In the genomic region with DNA sequence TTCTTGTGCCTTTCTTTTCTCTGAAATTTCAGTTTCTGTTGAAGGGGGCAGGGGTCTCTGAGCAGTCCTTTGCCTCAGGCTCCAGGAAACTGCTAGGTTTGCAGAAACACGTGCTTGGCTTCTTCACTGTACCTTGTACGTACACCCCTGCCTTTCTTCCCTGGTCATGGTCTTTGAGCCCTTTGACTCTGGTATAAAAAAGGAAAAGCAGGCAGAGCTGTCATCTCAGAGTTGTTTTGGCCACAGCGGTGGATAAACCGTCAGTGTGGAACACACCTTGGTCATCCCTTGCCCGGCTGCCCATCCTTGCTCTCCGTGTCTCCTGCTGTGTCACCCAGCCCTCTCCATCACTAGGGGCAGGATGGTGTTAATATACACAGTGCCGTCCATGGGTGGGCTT, we compare ENCODE assay signal across 22 mouse cellular contexts.
"Had no signal": no experiment of that assay in that cellular context is flagged by ENCODE, and none has a peak within 500 bp of the region (broad histone marks: within the 10 kb centered on the region; RNA-seq: fewer than 3 reads in every experiment).

No protein-coding gene starts in this region.

- H3K9ac ChIP-seq: forebrain, embryonic 15.5 days; forebrain, postnatal 0 days; heart, embryonic 13.5 days; heart, embryonic 15.5 days; hindbrain, embryonic 13.5 days; hindbrain, embryonic 15.5 days; limb, embryonic 13.5 days; limb, embryonic 15.5 days; liver, embryonic 12.5 days; liver, embryonic 14.5 days had no signal

- H3K36me3 ChIP-seq: forebrain, embryonic 15.5 days; heart, embryonic 13.5 days; heart, embryonic 15.5 days; hindbrain, embryonic 13.5 days; hindbrain, embryonic 15.5 days; limb, embryonic 13.5 days; limb, embryonic 15.5 days; liver, embryonic 12.5 days had no signal

- H3K4me2 ChIP-seq: forebrain, embryonic 15.5 days; heart, embryonic 11.5 days; heart, embryonic 13.5 days; heart, embryonic 15.5 days; hindbrain, embryonic 13.5 days; hindbrain, embryonic 15.5 days; limb, embryonic 13.5 days; limb, embryonic 15.5 days; liver, embryonic 12.5 days had no signal

- H3K9me3 ChIP-seq: forebrain, embryonic 15.5 days; heart, embryonic 13.5 days; heart, embryonic 15.5 days; hindbrain, embryonic 13.5 days; hindbrain, embryonic 15.5 days; limb, embryonic 13.5 days; limb, embryonic 15.5 days; liver, embryonic 12.5 days had no signal

- H3K4me3 ChIP-seq: forebrain, embryonic 15.5 days; heart, adult 2 months; heart, embryonic 13.5 days; heart, embryonic 15.5 days; hindbrain, embryonic 13.5 days; hindbrain, embryonic 15.5 days; limb, embryonic 13.5 days; limb, embryonic 15.5 days; liver, embryonic 12.5 days had no signal

- DNase-seq: forebrain, postnatal 0 days; gastrocnemius, postnatal 14 days; gastrocnemius, postnatal 36 days; heart, adult 11 months; heart, adult 2 months; heart, postnatal 14 days; heart, postnatal 36 days; layer of hippocampus, adult 9-11 months; layer of hippocampus, postnatal 36 days; left cerebral cortex, postnatal 4 days had no signal

- H3K4me1 ChIP-seq: forebrain, embryonic 15.5 days; liver, embryonic 12.5 days had no signal

- ATAC-seq: forebrain, embryonic 15.5 days; forebrain, postnatal 0 days; hindbrain, postnatal 0 days; intestine, embryonic 16.5 days; liver, embryonic 12.5 days had no signal

- H3K27me3 ChIP-seq: forebrain, embryonic 15.5 days; heart, embryonic 13.5 days; heart, embryonic 15.5 days; hindbrain, embryonic 15.5 days; limb, embryonic 15.5 days had no signal

- H3K27ac ChIP-seq: forebrain, embryonic 15.5 days; heart, adult 2 months; heart, embryonic 13.5 days; heart, embryonic 15.5 days; hindbrain, embryonic 13.5 days; hindbrain, embryonic 15.5 days; hindbrain, postnatal 0 days; limb, embryonic 13.5 days; limb, embryonic 15.5 days; liver, embryonic 12.5 days; liver, embryonic 14.5 days had no signal
